In the genomic region with DNA sequence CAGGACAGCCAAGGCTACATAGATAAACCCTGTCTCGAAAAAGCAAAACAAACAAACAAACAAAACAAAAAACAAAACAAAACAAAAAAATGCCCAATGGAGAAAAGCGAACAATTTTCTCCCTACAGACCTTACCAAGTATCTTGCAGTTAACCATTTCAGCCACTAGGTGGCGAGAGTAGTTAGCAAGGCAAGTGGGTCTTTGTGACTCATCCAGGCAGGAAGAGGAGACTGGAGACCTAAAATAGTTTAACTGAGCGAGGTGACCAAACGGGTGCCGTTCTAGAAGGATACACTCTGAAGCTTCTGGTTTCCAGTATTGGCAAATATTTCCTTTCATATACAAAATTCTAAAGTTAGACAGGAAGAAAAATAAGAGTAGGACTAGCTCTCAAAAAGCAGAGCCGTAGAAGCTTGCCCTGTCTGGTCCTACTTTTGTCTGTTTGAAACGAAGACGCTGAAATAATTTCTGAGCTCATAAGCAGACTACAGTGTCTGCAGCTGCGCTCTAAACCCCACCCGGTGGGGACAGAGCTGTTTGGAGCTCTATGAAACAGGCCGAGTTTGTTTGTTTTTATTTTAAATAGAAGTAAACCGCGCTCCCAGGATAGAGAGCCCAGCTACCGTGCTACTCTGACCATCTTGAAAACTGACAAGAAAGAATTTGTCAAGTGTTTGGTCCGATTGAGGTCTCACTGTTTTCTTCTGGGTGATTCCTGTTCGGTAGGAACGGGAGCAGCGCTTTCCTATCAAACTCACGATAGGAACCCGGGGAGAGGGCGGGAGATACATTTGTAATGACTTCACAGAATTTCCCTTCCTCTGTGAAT, we compare ENCODE assay signal across 7 mouse cellular contexts. TPM values are rescaled to one million over a fixed set of nuclear protein-coding genes. Genes with fewer than 3 reads are reported as not detected.
A peak's percentile ranks its signal among the peaks of the same experiment; 100 is the strongest.
DNase-seq lines count a peak whose midpoint lies in the region; ATAC-seq lines count a peak whose summit lies in the region.

No protein-coding gene starts in this region.

- H3K27ac ChIP-seq in intestine, embryonic 14.5 days (ENCODE audit: low read depth), result peak overlapping the region; percentile 60

- DNase-seq in adrenal gland, adult 18-20 months (ENCODE audit: low spot score in 2 of 2), result peak; percentile 59 to 74
- DNase-seq in embryo, embryonic 10 days (ENCODE audit: low spot score), result peak; percentile 93
- peak; percentile 75 for DNase-seq in gastrocnemius, postnatal 14 days
- DNase-seq in intestine, embryonic 14.5 days (ENCODE audit: low spot score), result peak; percentile 79
- DNase-seq in left cerebral cortex, postnatal 10 days (ENCODE audit: extremely low spot score in 1 of 2, low spot score in 2 of 2), result peak; percentile 86 to 87
- DNase-seq in right cerebral cortex, postnatal 36 days (ENCODE audit: low spot score in 2 of 2), result peak; percentile 60 to 72

- H3K9me3 ChIP-seq in intestine, embryonic 14.5 days (ENCODE audit: control insufficient read depth, low read length), result no peaks in the 10 kb centered on the region

- no peaks in the 10 kb centered on the region for H3K36me3 ChIP-seq in intestine, embryonic 14.5 days (ENCODE audit: control insufficient read depth, insufficient read depth, low read length)

- ATAC-seq in intestine, embryonic 14.5 days (replicated peaks; ENCODE audit: low FRiP score, low TSS enrichment, low read depth), result peak; percentile 63; the same call in 1 of the 2 replicates
- peak; percentile 85 for ATAC-seq in megakaryocyte-erythroid progenitor cell, adult 5-6 weeks (replicated peaks; ENCODE audit: low FRiP score, low TSS enrichment, poor library complexity, severe bottlenecking)

- H3K4me2 ChIP-seq in intestine, embryonic 14.5 days (ENCODE audit: low read length), result peak overlapping the region; percentile 49

- 15% methylated on average over 22 of the region's 22 CpGs for WGBS in intestine, embryonic 14.5 days

- peak overlapping the region; percentile 19 for H3K4me3 ChIP-seq in intestine, embryonic 14.5 days (ENCODE audit: low read depth, low read length)

- H3K9ac ChIP-seq in intestine, embryonic 14.5 days (ENCODE audit: low read length), result peak overlapping the region; percentile 31; the same call in 1 of the 2 replicates

- intact Hi-C loops in gastrocnemius, postnatal 14 days (cut with DNase I; ENCODE audit: low total_unique reads), result loop anchor here (5.0 to 10.0 kb wide), 2 partner anchors 209 to 366 kb away; no protein-coding TSS in a partner anchor
- intact Hi-C loops in left cerebral cortex, postnatal 10 days (cut with DNase I), result loop anchor here (2.0 to 5.0 kb wide), 3 partner anchors 216 to 367 kb away; partner anchors contain the start of gene Epas1

- H3K4me1 ChIP-seq in intestine, embryonic 14.5 days (replicated peaks; ENCODE audit: control insufficient read depth, insufficient read depth, low read length), result peaks cover 18% of the 10 kb centered on the region; the same call in 1 of the 2 replicates

- H3K27me3 ChIP-seq in intestine, embryonic 14.5 days (replicated peaks; ENCODE audit: control insufficient read depth, insufficient read depth, low read length), result no peaks in the 10 kb centered on the region

RNA-seq across cellular contexts. Expression of gene Gm10309, which starts 31.0 kb away (rescaled TPM):
- under 1 TPM in 1 of 2 experiments, not detected in 1; 0.19 TPM for total RNA-seq in adrenal gland, adult 18-20 months (2021)
- total RNA-seq in gastrocnemius, postnatal 14 days (2021), result not detected
- 0.08 and 0.57 TPM in 2 replicates for polyA plus RNA-seq in intestine, embryonic 14.5 days (2014; fragmentation: Nextera tagmentation; extraction: Ambion mirVana)
- not detected for total RNA-seq in left cerebral cortex, postnatal 10 days (2021)
- not detected in 2 replicates for total RNA-seq in megakaryocyte-erythroid progenitor cell, adult 5-6 weeks (2014; fragmentation: Nextera tagmentation)
- not detected in 2 replicates for total RNA-seq in megakaryocyte-erythroid progenitor cell, adult 5-6 weeks (2017)

Comparison
In these comparisons a context has a peak if more than half of its experiments do, and no peak if none do; other contexts are left out.
1. Peak in every context shown above with its lines: DNase-seq, ATAC-seq, H3K4me3 ChIP-seq and H3K27ac ChIP-seq.